Mouse (Mus musculus): Measurements from ENCODE around the gene Abcc3. TPM values are rescaled to one million over a fixed set of nuclear protein-coding genes. Genes with fewer than 3 reads are reported as not detected.
A peak's percentile ranks its signal among the peaks of the same experiment; 100 is the strongest.

Abcc3 gene
- polyA plus RNA-seq, 1 experiment from 2014 or later = 8.7 TPM

- Histone ChIP-seq H3K4me2 (replicated peaks; ENCODE audit: low read depth, low read length) (no peak overlapping the region), H3K27me3 (replicated peaks; ENCODE audit: insufficient read depth, low read length) (no peaks in the 10 kb centered on the region), H3K4me3 (ENCODE audit: low read depth, low read length) (no peak overlapping the region), H3K9ac (replicated peaks; ENCODE audit: low read depth) (no peak overlapping the region), H3K36me3 (ENCODE audit: insufficient read depth, low read length) (peaks cover 13% of the 10 kb centered on the region; the same call in 1 of the 2 replicates), H3K27ac (ENCODE audit: low read length) (peak overlapping the region; percentile 93), H3K9me3 (ENCODE audit: low read length) (no peaks in the 10 kb centered on the region), H3K4me1 (ENCODE audit: insufficient read depth, low read depth, low read length) (peaks cover 9% of the 10 kb centered on the region)
- TF ChIP-seq EP300 (IDR thresholded peaks at IDR 0.05) (peak; percentile 53), CTCF (IDR thresholded peaks at IDR 0.05) (peak; percentile 82)
- ATAC-seq (peak; percentile 57), DNase-seq (ENCODE audit: low spot score) (peak; percentile 89)
- WGBS = 36% methylated on average over 18 of the region's 18 CpGs
Measured at GRCm38 (mm10) chr11:94339732-94340585, 52.8 kb downstream of the Abcc3 start.

GRCm38 (mm10) chr11:94338347-94338746 is 54.5 kb downstream of the Abcc3 start:
- no peaks in the 10 kb centered on the region for H3K27me3 ChIP-seq (replicated peaks; ENCODE audit: insufficient read depth, low read length)
- no peak overlapping the region for H3K4me3 ChIP-seq (ENCODE audit: low read depth, low read length)
- peak overlapping the region; percentile 71 for H3K27ac ChIP-seq (ENCODE audit: low read length)
- no peak overlapping the region for H3K9ac ChIP-seq (replicated peaks; ENCODE audit: low read depth)
- peaks cover 19% of the 10 kb centered on the region; the same call in 1 of the 2 replicates for H3K36me3 ChIP-seq (ENCODE audit: insufficient read depth, low read length)
- peaks cover 9% of the 10 kb centered on the region for H3K4me1 ChIP-seq (ENCODE audit: insufficient read depth, low read depth, low read length)
- TF ChIP-seq CTCF (IDR thresholded peaks at IDR 0.05) (no peak), EP300 (IDR thresholded peaks at IDR 0.05) (peak; percentile 88)
- no peaks in the 10 kb centered on the region for H3K9me3 ChIP-seq (ENCODE audit: low read length)
- ATAC-seq (peak; percentile 54), DNase-seq (ENCODE audit: low spot score) (peak; percentile 88)
- WGBS = 72% methylated on average over 2 of the region's 2 CpGs
- no peak overlapping the region for H3K4me2 ChIP-seq (replicated peaks; ENCODE audit: low read depth, low read length)

GRCm38 (mm10) chr11:94336551-94336950 is 56.2 kb downstream of the Abcc3 start:
- Histone ChIP-seq H3K4me2 (replicated peaks; ENCODE audit: low read depth, low read length) (no peak overlapping the region), H3K9me3 (ENCODE audit: low read length) (no peaks in the 10 kb centered on the region), H3K27me3 (replicated peaks; ENCODE audit: insufficient read depth, low read length) (no peaks in the 10 kb centered on the region), H3K27ac (ENCODE audit: low read length) (no peak overlapping the region), H3K4me3 (ENCODE audit: low read depth, low read length) (no peak overlapping the region), H3K4me1 (ENCODE audit: insufficient read depth, low read depth, low read length) (no peaks in the 10 kb centered on the region), H3K9ac (replicated peaks; ENCODE audit: low read depth) (no peak overlapping the region), H3K36me3 (ENCODE audit: insufficient read depth, low read length) (peaks cover 19% of the 10 kb centered on the region; the same call in 1 of the 2 replicates)
- DNase-seq (ENCODE audit: low spot score) = no peak
- TF ChIP-seq CTCF (IDR thresholded peaks at IDR 0.05) (peak; percentile 7; the same call in 1 of the 2 replicates), EP300 (IDR thresholded peaks at IDR 0.05) (no peak)
- no peak for ATAC-seq

- DNase-seq (ENCODE audit: low spot score) = no peak
- Histone ChIP-seq H3K4me1 (ENCODE audit: insufficient read depth, low read depth, low read length) (peaks cover 8% of the 10 kb centered on the region), H3K36me3 (ENCODE audit: insufficient read depth, low read length) (peaks cover 19% of the 10 kb centered on the region; the same call in 1 of the 2 replicates), H3K4me3 (ENCODE audit: low read depth, low read length) (no peak overlapping the region), H3K4me2 (replicated peaks; ENCODE audit: low read depth, low read length) (no peak overlapping the region), H3K9ac (replicated peaks; ENCODE audit: low read depth) (no peak overlapping the region), H3K9me3 (ENCODE audit: low read length) (no peaks in the 10 kb centered on the region), H3K27ac (ENCODE audit: low read length) (no peak overlapping the region), H3K27me3 (replicated peaks; ENCODE audit: insufficient read depth, low read length) (no peaks in the 10 kb centered on the region)
- ATAC-seq = no peak
- 80% methylated on average over 8 of the region's 8 CpGs for WGBS
- TF ChIP-seq EP300 (IDR thresholded peaks at IDR 0.05) (no peak), CTCF (IDR thresholded peaks at IDR 0.05) (no peak)
Measured at GRCm38 (mm10) chr11:94334386-94334968, 58.3 kb downstream of the Abcc3 start.

- Histone ChIP-seq H3K4me2 (replicated peaks; ENCODE audit: low read depth, low read length) (no peak overlapping the region), H3K4me3 (ENCODE audit: low read depth, low read length) (no peak overlapping the region), H3K4me1 (ENCODE audit: insufficient read depth, low read depth, low read length) (peaks cover 12% of the 10 kb centered on the region), H3K9ac (replicated peaks; ENCODE audit: low read depth) (no peak overlapping the region), H3K9me3 (ENCODE audit: low read length) (no peaks in the 10 kb centered on the region), H3K36me3 (ENCODE audit: insufficient read depth, low read length) (peaks cover 11% of the 10 kb centered on the region; the same call in 1 of the 2 replicates), H3K27ac (ENCODE audit: low read length) (no peak overlapping the region), H3K27me3 (replicated peaks; ENCODE audit: insufficient read depth, low read length) (no peaks in the 10 kb centered on the region)
- TF ChIP-seq CTCF (IDR thresholded peaks at IDR 0.05) (no peak), EP300 (IDR thresholded peaks at IDR 0.05) (no peak)
- ATAC-seq (no peak), DNase-seq (ENCODE audit: low spot score) (no peak)
- WGBS = 76% methylated on average over 6 of the region's 6 CpGs
Measured at GRCm38 (mm10) chr11:94332726-94333125, 60.1 kb downstream of the Abcc3 start.

- Histone ChIP-seq H3K9me3 (ENCODE audit: low read length) (no peaks in the 10 kb centered on the region), H3K36me3 (ENCODE audit: insufficient read depth, low read length) (peaks cover 6% of the 10 kb centered on the region; the same call in 1 of the 2 replicates), H3K27ac (ENCODE audit: low read length) (0 out of 2 replicates have a peak overlapping the region, but pooled peaks have one; percentile 20), H3K27me3 (replicated peaks; ENCODE audit: insufficient read depth, low read length) (no peaks in the 10 kb centered on the region), H3K4me2 (replicated peaks; ENCODE audit: low read depth, low read length) (no peak overlapping the region), H3K4me1 (ENCODE audit: insufficient read depth, low read depth, low read length) (peaks cover 12% of the 10 kb centered on the region), H3K4me3 (ENCODE audit: low read depth, low read length) (no peak overlapping the region), H3K9ac (replicated peaks; ENCODE audit: low read depth) (no peak overlapping the region)
- ATAC-seq = no peak
- 83% methylated on average over 3 of the region's 3 CpGs for WGBS
- DNase-seq (ENCODE audit: low spot score) = no peak
- TF ChIP-seq EP300 (IDR thresholded peaks at IDR 0.05) (no peak), CTCF (IDR thresholded peaks at IDR 0.05) (no peak)
Measured at GRCm38 (mm10) chr11:94330211-94330610, 62.6 kb downstream of the Abcc3 start.
